Mouse (Mus musculus): ENCODE measurements around the gene Cast. TPM values are rescaled to one million over a fixed set of nuclear protein-coding genes. Genes with fewer than 3 reads are reported as not detected.

Gene Cast
- 6.2 and 14.7 TPM in 2 replicates for polyA plus RNA-seq (2012; rRNA removed; ENCODE audit: low replicate concordance)

GRCm38 (mm10) chr13:74808152-74808929, at the start of gene Cast:
Cast (minus strand) TSS chr13:74808810.

Other genes with a start within 250 kb of the Cast start
- gene Erap1, start 169.2 kb downstream of the Cast start, polyA plus RNA-seq (2012; rRNA removed; ENCODE audit: low replicate concordance): 9.5 and 31.4 TPM in 2 replicates

Data from mammary gland, adult 2 months (tissue).